Mouse (Mus musculus): ENCODE data around the gene Nr2c1.

Gene Nr2c1

DNA sequence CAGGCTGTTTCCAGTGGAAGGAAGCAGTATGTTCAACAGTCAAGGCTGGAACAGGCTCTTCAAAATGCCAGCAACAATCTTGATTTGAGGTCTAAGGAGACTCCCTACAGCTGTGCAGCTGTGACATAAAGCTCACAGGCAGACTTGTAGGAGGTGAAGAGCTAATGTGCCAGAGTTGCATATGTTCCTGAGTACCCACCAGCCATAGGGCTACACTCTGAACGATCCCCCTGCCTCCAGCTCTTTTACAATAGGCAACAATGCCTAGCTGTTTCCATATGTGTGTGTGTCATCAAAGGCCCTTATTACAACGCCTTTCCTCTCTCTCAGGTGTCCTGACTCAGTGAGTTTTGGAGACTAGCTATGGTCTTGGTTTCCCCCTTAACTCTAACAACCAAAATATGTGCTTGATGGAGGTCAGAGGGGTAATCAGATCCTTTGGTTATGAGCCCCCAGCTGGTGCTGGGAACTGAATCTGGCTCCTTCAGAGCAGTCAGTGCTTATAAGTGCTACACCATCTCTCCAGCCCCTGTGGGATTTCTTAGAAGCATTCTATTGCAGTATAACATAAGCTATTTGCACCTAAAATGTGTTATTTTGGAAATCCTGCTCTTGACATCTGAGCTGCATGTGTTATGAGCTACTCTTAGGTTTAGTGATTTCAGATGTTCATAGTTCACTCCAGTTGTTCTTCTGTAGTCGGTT, 7.4 kb upstream of the Nr2c1 start:
- no peak for DNase-seq

DNA sequence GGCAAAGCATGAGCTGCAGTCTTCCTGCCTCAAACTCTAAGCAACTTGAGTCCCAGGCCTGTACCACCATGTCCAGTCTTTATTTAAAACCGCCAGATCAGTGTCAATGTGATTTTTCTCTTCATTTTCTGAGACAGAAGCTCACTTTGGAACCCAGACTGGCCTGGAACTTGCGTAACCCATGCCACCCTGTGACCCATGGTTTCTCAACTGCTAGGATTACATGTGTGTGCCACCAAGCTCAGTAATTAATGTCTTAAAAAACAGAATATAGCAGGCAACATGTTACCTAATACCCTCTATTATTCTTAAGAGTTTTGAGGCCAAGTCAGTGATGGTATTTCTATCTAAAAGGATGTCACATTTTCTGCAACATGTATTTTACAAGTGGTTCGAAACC, 5.4 kb upstream of the Nr2c1 start:
- no peak for DNase-seq

DNA sequence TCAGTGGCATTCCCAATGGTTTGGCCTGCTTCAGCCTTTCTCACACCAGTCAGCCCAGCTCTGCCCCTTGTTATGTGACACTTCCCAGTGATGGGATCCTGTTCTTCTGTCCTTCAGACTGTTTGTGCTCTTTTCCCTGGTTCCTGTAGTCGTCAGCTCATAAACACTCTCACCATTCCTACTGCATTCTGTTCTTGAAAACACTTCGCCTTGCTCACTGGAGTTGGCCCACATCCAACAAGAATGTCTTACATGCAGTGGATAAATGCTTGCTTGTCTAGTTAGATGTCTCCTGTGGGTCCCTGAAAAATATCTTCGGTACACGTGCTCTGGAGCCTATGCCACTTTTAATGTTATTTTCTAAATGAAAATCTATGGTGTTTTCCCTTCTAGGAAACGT, 3.2 kb upstream of the Nr2c1 start:
- DNase-seq: peak; percentile 6

DNA sequence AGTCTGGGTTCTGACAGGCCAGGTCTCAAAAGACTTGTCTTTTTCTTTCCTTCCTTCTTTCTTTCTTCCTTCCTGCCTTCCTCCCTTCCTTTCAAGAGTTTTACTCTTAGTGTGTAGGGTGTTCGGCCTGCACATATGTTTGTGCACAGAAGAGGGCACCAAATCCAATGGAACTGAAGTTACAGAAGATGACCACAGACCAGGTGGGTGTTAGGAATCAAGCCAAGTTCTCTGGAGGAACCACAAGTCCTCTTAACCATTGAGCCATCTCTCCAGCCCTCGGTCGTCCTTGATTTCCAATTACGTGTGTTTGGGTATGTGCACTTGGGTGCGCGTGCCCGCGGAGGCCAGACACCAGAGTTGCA, 450 bp upstream of the Nr2c1 start:
- DNase-seq: no peak

DNA sequence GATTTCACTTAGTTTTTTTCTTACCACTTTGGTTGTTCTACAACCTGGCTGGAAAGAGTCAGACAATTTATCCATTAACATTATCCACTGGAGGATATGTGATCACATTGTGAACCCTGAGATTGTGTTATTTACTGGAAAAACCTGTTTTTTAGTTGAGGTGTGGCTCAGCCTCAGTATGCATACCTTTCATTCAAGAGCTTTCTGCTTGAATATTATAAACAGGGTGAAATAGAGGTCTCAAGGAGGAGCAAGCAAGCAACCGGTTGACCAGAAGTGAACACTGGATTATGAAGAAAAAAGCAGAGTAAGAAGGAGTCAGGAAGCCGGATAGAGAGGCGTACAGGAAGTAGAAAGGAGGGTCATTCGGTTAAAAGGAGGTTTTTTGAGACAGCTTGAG, 3.7 kb downstream of the Nr2c1 start:
- DNase-seq: no peak

DNA sequence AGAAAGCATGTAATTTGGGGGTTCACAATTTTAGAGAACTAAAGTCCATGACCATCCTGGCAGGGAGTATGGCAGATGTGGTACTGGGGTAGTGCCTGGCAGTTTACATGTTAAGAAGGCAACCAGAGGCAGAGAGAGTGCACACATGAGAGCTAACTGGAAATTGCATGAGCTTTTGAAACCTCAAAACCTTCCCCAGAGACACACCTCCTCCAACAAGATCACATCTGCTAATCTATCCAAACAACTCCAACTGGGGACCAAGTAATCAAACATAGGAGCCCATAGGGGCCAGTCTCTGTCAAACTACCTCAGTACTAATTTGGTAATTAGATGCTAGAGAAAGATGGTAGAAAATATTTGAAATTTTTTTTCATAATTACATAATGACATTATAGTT, 6.0 kb downstream of the Nr2c1 start:
- no peak for DNase-seq

DNA sequence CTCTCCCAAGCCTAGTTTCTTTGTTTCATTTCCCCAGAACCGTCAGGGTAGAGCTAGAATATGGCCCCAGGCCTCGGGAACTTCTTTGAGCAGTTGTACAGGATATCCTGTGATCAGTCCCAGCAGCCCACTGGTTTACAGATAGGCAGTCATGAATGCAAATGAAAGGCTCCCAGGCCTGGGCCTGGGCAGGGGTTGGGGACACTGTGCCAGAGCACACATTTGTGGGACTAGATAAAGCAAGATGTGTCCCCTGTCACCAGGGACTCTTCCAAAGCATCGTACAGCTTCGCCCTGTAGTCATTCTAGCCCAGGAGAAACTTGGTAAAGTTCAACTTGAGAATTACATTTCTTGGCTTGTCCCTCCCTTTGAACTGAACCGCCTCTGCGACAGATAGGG, 11.1 kb downstream of the Nr2c1 start:
- DNase-seq: no peak

DNA sequence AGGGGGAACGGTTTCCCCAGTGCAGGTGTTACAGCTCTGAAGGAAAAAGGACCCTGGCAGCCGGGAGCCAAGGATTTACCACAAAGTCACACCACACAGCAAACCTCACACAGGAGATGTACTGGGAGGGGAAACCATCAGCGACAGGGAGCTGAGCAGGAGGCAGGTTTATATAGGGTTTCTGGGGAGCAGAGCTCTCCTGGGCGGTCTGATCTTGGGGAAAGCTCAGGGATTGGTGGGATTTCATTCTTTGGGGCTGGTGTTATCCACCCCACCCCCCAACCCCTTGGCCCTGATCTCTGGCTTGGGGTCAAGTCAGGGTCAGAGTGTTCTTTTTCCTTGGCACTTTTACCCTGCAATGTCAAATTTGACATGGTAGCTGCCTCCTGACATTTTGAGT, 11.6 kb downstream of the Nr2c1 start:
- no peak for DNase-seq

DNA sequence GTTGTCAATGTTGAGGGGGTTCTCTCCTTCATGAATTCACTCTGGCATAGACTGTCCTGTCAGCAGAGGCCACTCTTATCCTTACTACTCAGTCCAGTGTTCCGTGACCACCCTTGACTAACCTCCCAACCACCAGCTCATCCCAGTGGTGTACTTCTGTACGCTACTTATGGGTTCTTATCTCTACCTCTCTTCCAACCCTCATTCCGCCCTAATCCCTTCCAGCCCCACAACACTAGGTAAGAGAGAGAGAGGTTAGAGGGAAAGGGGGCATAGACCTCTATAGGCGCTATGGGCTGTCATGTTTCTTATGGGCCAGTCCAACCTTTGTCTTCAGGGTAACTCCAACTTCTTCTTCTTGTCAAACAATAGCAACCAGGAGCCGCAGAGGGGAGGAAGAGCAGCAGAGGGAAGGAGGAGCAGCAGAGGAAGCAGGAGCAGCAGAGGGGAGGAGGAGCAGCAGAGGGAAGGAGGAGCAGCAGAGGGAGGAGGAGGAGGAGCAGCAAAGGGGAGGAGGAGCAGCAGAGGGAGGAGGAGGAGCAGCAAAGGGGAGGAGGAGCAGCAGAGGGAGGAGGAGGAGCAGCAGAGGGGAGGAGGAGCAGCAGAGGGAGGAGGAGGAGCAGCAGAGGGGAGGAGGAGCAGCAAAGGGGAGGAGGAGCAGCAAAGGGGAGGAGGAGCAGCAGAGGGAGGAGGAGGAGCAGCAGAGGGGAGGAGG, 13.4 kb downstream of the Nr2c1 start:
- DNase-seq: no peak

DNA sequence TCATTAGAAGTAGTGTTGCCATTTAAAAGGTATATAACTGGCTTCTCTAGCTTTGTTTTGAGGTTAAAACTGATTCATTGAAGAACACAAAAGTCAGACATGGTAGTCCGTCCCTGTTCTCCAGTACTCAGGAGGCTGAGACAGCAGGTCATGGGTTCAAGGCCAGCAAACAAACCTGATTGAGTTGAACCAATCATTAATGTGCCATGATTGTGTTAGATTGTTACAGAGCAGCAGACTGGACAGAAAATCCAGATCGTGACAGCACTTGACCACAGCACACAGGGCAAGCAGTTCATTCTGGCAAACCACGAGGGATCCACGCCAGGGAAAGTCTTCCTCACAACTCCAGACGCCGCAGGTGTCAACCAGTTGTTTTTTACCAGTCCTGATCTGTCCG, 14.2 kb downstream of the Nr2c1 start:
- no peak for DNase-seq

DNA sequence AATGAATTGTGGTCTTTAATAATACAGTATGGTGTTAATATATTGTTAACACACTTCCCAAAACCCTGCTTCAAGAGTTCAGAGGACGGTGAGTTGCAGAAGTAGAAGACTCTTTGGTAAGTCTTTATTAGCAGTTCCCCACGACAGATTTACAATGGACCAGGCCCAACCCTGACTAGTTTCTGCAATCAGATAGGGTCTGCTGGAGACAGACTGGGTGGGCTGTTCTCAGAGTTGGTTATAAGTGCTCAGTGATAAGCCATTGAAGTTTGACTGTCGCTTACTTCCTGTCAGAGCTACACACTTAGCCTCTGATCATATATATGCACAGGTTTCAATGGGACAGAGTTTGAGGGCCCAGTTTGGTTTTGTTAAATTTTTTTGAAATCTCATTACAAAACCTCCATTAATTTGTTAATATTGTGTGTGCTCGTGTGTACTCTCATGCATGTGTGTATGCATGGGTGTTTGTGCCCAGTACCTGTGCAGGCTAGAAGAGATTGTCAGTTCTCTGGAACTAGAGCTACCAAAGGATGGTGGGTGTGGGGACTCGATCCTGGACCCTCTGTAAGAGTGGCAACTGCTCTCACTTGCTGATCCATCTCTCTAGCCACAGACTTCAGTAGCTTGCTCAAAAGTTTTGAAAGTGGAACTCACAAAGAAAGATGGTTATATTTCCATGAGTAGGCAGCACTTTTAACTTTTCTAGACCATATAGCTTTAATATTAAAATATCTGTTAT, 16.5 kb downstream of the Nr2c1 start:
- no peak for DNase-seq

DNA sequence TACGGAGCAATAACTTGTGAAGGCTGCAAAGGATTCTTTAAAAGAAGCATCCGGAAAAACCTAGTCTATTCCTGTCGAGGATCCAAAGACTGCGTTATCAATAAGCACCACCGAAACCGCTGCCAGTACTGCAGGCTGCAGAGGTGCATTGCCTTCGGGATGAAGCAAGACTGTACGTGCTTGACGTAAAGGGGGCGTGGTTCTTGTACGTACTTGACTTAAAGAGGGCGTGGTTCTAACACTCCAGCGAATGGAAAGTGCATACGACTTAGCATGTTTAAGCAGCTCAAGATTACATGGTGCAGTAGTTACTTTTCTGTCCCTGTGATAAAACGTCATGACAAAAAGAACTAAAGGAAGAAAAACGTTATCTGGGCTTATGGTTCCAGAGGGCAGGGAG, 17.6 kb downstream of the Nr2c1 start:
- DNase-seq: no peak

DNA sequence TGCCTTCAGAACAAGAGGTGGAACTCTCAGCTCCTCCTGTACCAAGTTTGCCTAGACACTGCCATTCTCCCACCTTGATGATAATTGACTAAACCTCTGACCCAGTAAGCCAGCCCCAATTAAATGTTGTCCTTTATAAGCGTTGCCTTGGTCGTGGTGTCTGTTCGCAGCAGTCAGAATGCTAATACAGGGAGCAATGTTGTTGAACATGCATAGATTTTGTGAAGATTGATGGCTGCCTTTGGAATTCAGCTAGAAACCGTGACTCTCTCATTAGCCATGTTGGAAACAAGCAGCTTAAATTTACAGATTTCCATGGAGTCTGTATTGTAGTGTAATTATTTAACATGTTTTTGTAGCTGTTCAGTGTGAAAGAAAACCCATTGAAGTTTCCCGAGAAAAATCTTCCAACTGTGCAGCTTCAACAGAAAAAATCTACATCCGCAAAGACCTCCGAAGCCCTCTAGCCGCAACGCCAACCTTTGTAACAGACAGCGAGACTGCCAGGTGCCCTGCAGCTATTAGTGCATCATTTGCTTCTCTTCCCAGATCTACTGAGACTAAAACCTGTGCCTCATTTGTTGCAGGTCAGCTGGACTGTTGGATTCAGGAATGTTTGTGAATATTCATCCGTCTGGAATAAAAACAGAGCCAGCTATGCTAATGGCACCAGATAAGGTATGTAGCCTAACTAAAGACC, 19.4 kb downstream of the Nr2c1 start:
- DNase-seq: no peak

DNA sequence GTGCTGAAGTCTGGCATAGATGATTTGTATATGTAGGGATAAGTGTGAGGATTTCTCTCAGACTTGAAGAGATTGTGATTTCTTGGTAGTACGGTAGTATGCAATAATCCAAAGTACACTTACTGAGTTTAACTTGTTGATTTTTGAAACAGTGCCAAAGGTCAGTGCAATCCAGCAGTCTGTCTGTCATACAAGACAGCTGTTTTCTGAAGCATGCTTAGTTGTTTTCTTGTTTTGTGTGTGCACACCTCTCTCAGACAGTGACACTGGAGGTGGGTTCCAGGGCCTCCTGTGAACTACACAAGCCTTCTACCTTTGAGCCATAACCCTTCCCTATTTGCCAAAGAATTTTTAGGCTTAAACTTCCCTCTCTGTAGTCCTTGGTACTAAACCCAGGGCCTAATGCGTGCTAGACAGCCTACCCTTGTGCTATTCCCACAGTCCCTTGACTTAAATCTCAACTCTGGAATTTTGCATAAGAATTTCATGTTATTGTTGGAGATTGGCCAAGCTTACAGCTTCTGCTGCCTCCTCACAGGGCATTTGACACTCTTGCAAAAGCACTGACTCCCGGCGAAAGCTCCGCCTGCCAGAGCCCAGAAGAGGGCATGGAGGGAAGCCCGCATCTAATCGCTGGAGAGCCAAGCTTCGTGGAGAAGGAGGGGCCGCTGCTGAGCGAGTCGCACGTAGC, 23.8 kb downstream of the Nr2c1 start:
- no peak for DNase-seq

DNA sequence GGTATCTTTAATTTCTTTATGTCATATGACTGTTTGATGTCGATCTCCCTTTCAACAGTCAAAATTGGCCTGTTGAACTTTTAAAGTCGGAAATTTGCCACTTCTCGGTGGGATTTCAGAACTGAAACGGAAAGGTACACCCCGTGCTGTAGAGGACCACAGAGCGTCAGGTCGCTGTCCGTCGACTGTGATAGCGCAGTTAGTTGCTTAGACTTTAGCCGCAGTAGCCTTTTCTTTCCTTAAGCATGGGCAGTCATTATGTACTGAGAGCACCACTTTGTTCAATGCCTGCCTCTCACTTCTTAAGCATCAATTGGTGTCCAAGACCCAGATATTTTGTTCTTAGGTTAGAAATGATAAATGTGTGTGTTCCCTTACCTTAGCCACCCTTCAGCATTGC, 24.3 kb downstream of the Nr2c1 start:
- DNase-seq: no peak

DNA sequence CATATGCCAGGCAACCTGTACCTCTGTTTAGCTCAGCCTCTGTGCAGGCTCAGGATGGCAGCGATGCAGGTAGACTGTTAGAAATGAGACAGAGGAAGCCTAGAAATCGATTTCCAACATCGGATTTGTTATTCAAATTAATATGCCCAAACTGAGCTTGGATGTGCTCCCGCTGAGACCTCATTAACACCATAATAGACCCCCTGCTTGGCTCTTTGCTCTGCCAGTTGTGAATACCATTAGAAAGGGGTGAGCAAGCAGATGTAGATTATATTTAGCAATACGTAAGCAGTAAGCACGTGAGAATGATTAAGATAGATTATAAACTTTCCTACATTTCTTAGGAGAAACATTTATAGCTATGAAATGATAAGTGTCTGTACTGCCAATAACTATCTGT, 24.9 kb downstream of the Nr2c1 start:
- DNase-seq: no peak

DNA sequence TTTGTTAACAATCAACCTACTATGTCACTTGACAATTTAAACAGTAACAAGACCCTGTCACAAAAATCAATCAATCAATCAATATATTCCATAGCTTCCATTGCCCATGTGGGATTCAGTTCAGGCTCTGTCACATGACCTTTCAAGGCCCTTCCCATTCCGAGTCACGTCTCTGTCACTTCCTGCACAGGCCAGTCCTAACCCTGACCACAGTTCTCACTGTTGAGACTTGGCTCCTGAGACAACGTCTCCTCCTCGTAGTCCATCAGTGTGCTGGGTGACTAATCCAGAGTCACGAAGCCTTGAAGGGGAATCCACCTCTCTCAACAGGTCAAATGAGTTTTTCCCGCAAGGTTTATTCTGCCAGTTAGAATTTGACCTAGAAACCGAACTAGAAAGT, 26.8 kb downstream of the Nr2c1 start:
- no peak for DNase-seq

DNA sequence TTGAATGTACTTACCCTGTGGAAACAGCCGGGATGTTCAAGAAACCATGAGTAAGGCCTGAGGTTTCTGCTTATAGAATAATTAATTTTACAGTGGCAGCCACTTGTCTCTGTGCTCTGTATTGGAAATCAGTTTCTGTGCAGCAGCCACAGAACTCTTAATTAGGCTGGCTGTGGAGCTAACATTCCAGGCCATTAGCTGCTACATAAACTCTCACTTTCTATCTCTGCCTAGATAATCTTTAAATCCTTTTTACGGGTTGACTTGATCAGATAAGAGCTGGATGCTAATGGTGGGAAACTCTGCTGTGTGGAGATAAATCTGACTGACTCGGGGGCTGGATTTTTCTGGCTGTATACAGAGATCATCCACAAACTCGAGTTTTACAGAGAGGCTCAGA, 35.4 kb downstream of the Nr2c1 start:
- DNase-seq: no peak

DNA sequence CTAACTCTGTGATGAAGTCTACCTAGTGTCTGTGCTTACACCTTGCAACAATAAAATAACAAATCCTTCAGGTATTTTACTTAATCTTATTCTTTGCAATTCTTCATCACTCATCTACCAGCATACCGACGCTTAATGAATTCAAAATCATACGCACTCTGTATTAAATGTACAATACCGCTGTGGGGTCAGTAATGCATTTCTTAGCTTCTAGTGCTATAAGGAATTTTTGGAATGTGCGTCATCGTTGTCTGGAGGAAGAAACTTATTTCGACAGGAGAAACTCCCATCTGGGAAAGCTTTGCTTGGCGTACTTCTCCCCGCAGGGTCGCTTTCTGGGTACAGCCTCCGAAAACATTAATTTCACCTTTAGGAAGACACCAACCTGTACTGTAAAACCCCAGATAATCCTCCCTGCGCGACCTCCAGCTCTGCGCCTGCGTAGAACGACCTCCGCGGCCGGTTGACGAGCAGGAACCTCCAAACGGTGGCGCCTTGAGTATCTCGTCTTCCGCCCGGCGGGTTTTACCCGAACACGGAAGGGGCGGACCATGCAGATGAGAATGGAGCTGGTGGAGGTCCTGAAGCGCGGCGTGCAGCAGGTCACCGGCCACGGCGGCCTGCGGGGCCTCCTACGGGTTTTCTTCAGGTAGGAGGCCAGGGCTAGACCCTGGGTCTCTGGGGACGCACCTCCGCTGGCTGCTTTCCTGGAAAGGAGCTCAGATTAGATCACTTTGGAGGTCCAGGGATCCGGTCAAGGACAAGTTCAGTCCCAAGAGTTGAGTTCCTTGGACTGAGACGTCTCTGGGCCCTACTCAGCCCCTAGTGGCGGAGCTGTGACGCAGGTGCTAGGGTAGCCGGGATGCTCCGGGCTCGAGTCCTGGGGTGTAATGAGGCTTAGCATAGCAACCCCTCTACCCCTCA, 50.9 kb downstream of the Nr2c1 start, which contains the start of gene Ndufa12:
Ndufa12 (plus strand) TSS at position 239 of the 924 bp plus-strand sequence.
- DNase-seq: peak; percentile 96

DNA sequence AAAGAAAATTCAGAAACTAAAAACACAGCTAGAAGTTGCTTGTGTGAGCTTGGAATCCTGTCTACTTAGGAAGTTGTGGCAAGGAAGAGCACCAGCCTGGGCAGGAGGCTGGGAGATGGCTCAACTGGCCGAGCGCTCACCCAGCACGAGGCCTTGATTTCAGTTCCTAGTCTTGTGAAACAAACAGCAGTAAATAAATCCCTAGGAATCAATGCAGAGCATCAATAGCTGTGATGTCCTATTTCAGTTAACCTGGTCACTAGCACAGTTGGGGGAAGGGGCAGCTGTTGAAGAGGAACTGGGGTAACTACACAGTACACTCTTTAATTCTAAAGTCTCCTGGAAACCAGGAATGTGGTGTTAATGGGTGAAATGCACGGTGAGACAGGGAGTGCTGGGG, 57.1 kb downstream of the Nr2c1 start:
- DNase-seq: no peak

DNA sequence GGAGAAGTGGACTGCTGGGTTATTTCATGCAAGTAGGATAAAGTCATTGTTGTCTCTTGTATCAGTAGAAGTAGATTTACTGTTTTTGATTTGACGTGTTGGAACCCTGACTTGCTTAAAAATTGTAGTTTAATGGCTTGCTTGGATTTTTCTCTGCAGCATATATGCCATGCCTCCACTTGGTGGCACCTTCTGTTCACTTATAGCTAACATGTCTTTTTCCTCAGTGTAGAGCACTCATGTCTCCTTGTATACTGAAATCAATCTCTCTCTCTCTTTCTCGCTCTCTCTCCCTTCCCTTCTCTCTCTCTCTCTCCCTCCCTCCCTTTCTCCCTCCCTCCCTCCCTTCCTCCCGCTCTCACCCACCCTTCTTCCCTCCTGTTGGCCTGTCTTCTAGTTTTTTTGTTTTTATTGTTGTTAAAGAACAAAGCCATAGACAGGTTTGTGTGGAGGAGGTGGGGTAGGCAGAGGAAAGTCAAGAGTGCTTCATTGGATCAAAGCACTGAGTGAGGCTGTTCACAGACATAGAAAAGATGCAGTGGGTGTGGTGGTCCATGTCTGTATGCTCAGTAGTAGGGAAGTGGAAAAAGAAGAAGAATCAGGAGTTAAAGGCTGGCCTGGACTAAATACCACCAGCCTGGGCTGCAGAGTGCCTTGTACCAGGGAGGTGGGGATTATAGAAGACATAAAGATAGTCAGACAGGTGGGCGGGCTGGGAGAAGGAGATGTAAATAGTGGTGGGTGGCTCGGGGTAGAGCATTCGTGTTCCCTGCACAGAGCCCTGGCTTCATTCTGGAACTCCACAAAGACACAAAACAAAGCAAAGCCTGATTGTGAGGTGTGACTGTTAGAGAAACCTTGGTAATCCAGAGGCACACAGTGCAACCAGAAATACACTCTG, 63.1 kb downstream of the Nr2c1 start:
- peak; percentile 33 for DNase-seq

Measured in right cerebral cortex, adult 18-20 months (tissue).